Mouse (Mus musculus) olfactory bulb, adult 2 months (tissue): ENCODE results near the gene Clstn1.

Source experiments
- CTCF ChIP-seq: fragments of 200-500 bp; IDR thresholded peaks from 2 replicates; pipeline ENCODE4 v1.5.1; 2012; ENCODE audit warnings: low read depth, mild to moderate bottlenecking, low read length, moderate library complexity; ENCODE audit not compliant: insufficient read depth
- POLR2A ChIP-seq: fragments of 200-500 bp; IDR thresholded peaks from 2 replicates; pipeline ENCODE4 v1.6.1; 2012; ENCODE audit warnings: mild to moderate bottlenecking, low read depth, low read length, moderate library complexity; ENCODE audit not compliant: insufficient read depth

DNA sequence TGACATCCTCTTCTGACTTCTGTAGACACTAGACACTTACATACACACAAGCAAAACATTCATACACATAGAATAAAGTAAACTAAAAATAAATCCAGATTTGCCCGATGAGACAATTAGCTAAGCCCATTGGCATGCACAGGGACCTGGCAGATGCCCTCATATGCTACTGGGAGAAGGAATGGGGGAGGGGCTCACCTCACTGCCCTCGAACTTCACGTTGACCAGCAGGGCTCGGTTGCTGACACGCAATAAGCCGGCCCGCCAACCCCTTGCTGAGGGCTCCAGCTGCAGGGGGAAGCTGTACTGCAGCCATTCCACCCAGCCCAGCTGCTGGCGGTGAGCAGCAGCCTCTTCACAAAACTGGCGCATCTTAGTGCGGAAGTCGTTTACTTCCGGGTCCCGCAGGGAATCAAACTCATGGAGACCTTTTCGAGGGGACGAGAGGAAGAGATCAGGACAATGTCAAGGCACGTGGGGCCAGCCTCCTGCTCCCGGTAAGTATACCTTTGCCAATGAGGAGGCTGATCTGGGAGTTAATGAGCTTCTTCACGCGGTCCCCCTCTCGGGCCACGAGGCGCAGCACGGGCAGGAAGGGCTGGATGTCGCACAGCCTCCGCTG is 73.3 kb downstream of the Clstn1 start:
- TF ChIP-seq CTCF (no peak), POLR2A (no peak)
